Mouse (Mus musculus): ENCODE results near the gene Fam19a1. TPM values are rescaled to one million over a fixed set of nuclear protein-coding genes. Genes with fewer than 3 reads are reported as not detected.

Fam19a1 gene
- polyA plus RNA-seq, 1 experiment from 2014 or later, result 46.4 TPM

DNA sequence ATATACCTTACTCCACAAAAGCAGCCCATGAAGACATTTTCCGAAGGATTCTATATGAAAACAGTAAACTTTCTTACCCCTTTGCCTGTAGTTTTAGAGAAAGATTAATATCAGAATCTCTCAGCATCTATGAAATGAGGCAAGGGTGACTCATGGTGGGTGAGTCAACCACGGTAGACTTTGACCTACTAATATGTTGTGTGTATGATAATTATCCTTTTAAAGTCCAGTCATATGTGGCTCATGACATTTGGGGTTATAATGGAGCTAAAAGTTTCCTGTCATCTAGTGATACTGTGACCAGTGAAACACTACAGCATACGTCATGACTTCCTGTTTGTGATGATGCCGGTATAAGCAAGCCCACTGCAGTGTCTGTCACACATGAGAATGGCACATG is 170.8 kb downstream of the Fam19a1 start:
- Histone ChIP-seq H3K4me2 (ENCODE audit: low read depth, low read length) (no peak overlapping the region), H3K9ac (replicated peaks; ENCODE audit: low read depth, low read length) (no peak overlapping the region), H3K36me3 (ENCODE audit: control insufficient read depth, insufficient read depth, low read length) (no peaks in the 10 kb centered on the region), H3K27me3 (ENCODE audit: control insufficient read depth, insufficient read depth, low read length) (no peaks in the 10 kb centered on the region), H3K27ac (ENCODE audit: low read depth, low read length) (no peak overlapping the region), H3K4me3 (ENCODE audit: low read depth, low read length) (no peak overlapping the region), H3K9me3 (ENCODE audit: control insufficient read depth, low read length) (no peaks in the 10 kb centered on the region), H3K4me1 (ENCODE audit: control insufficient read depth, insufficient read depth, low read length) (no peaks in the 10 kb centered on the region)
- WGBS, result 94% methylated on average over 4 of the region's 4 CpGs
- ATAC-seq (ENCODE audit: low read depth), result no peak

DNA sequence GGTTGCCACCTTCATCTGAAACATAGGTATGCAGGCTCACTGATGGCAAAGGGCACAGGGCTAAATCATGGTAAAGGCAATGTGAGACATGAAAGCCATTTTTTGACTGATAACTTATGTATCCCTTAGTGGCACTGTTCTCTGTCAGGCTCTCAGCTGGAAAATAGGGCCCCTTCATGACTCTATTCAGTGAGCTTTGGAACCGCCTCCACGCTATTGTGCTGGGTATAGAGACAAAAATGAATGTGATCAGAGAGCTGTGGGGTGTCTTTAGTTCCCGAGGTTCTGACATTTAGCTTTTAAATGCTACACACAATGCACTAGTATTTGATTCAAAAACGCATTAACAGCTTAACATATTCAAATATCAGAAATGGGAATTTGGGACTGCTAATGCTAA is 171.6 kb downstream of the Fam19a1 start:
- H3K9ac ChIP-seq (replicated peaks; ENCODE audit: low read depth, low read length), result no peak overlapping the region
- no peaks in the 10 kb centered on the region for H3K9me3 ChIP-seq (ENCODE audit: control insufficient read depth, low read length)
- no peaks in the 10 kb centered on the region for H3K36me3 ChIP-seq (ENCODE audit: control insufficient read depth, insufficient read depth, low read length)
- no peak overlapping the region for H3K4me2 ChIP-seq (ENCODE audit: low read depth, low read length)
- H3K4me1 ChIP-seq (ENCODE audit: control insufficient read depth, insufficient read depth, low read length), result no peaks in the 10 kb centered on the region
- H3K27me3 ChIP-seq (ENCODE audit: control insufficient read depth, insufficient read depth, low read length), result no peaks in the 10 kb centered on the region
- no peak overlapping the region for H3K4me3 ChIP-seq (ENCODE audit: low read depth, low read length)
- ATAC-seq (ENCODE audit: low read depth), result no peak
- 27% methylated on average over 4 of the region's 4 CpGs for WGBS
- no peak overlapping the region for H3K27ac ChIP-seq (ENCODE audit: low read depth, low read length)

DNA sequence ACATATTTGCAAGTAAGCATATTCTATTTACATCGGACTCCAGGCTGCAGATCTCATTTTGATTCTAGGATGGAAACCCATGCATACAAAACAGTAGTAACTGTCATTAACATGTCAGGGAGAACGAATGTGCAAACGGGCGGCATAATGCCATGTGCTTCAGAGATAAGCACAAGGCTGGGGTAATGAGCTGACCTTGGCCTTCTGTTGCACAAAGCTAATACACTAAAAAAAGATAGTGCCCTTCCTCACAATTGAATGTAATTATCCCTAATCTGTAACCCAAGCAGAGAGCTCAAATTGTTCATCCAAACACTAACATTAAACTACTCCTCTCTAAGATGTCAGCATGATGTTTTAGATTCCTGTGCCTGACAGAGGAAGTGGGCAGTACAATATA is 173.3 kb downstream of the Fam19a1 start:
- no peak overlapping the region for H3K4me3 ChIP-seq (ENCODE audit: low read depth, low read length)
- ATAC-seq (ENCODE audit: low read depth), result no peak
- no peak overlapping the region for H3K27ac ChIP-seq (ENCODE audit: low read depth, low read length)
- WGBS, result 40% methylated on average over 4 of the region's 4 CpGs
- H3K27me3 ChIP-seq (ENCODE audit: control insufficient read depth, insufficient read depth, low read length), result no peaks in the 10 kb centered on the region
- H3K4me1 ChIP-seq (ENCODE audit: control insufficient read depth, insufficient read depth, low read length), result no peaks in the 10 kb centered on the region
- no peak overlapping the region for H3K4me2 ChIP-seq (ENCODE audit: low read depth, low read length)
- H3K36me3 ChIP-seq (ENCODE audit: control insufficient read depth, insufficient read depth, low read length), result no peaks in the 10 kb centered on the region
- no peak overlapping the region for H3K9ac ChIP-seq (replicated peaks; ENCODE audit: low read depth, low read length)
- no peaks in the 10 kb centered on the region for H3K9me3 ChIP-seq (ENCODE audit: control insufficient read depth, low read length)

DNA sequence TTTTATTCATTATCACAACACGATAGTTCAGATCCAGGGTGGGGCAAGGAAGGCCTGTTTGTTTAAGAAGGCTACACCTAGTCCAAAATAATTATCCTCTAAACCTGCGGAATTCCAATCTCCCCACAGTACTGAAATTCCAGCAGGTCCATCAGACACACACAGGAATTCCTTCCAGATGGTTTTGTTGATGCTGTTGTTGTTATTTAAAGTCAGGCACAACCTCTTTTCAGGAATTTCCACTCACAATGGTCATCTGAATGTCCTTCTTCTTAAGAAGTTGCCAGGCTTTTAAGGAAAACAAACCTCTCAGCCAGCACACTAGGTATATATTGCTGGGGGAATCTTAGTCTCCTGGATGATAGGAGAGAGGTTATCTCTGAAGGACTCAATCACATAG is 174.4 kb downstream of the Fam19a1 start:
- H3K9me3 ChIP-seq (ENCODE audit: control insufficient read depth, low read length), result no peaks in the 10 kb centered on the region
- H3K4me2 ChIP-seq (ENCODE audit: low read depth, low read length), result no peak overlapping the region
- H3K36me3 ChIP-seq (ENCODE audit: control insufficient read depth, insufficient read depth, low read length), result no peaks in the 10 kb centered on the region
- no peak overlapping the region for H3K4me3 ChIP-seq (ENCODE audit: low read depth, low read length)
- H3K27me3 ChIP-seq (ENCODE audit: control insufficient read depth, insufficient read depth, low read length), result no peaks in the 10 kb centered on the region
- H3K9ac ChIP-seq (replicated peaks; ENCODE audit: low read depth, low read length), result no peak overlapping the region
- WGBS, result 87% methylated on average over 2 of the region's 2 CpGs
- ATAC-seq (ENCODE audit: low read depth), result no peak
- H3K27ac ChIP-seq (ENCODE audit: low read depth, low read length), result no peak overlapping the region
- no peaks in the 10 kb centered on the region for H3K4me1 ChIP-seq (ENCODE audit: control insufficient read depth, insufficient read depth, low read length)

DNA sequence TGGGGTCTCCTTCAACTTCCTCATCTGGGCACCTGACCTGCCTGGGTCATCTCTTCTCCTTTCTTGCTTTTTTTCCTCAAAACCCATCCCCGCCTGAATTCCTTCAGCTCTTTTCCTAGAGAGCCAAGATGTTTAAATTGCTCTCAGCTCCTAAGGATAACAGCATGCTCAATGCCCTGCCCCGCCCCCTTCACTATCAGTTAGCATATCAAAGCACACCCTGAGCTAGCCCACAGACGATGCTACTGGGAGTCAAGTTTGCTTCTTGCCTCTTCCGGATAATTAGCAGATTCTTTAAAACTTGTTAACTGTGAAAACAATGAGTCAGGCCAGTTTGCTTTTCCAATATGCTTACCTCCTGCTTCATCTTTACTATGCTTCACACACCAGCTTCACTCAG is 176.7 kb downstream of the Fam19a1 start:
- H3K36me3 ChIP-seq (ENCODE audit: control insufficient read depth, insufficient read depth, low read length), result no peaks in the 10 kb centered on the region
- no peaks in the 10 kb centered on the region for H3K4me1 ChIP-seq (ENCODE audit: control insufficient read depth, insufficient read depth, low read length)
- 17% methylated on average over 4 of the region's 4 CpGs for WGBS
- H3K9me3 ChIP-seq (ENCODE audit: control insufficient read depth, low read length), result no peaks in the 10 kb centered on the region
- H3K4me2 ChIP-seq (ENCODE audit: low read depth, low read length), result no peak overlapping the region
- no peak for ATAC-seq (ENCODE audit: low read depth)
- H3K9ac ChIP-seq (replicated peaks; ENCODE audit: low read depth, low read length), result no peak overlapping the region
- no peak overlapping the region for H3K4me3 ChIP-seq (ENCODE audit: low read depth, low read length)
- H3K27me3 ChIP-seq (ENCODE audit: control insufficient read depth, insufficient read depth, low read length), result no peaks in the 10 kb centered on the region
- no peak overlapping the region for H3K27ac ChIP-seq (ENCODE audit: low read depth, low read length)

DNA sequence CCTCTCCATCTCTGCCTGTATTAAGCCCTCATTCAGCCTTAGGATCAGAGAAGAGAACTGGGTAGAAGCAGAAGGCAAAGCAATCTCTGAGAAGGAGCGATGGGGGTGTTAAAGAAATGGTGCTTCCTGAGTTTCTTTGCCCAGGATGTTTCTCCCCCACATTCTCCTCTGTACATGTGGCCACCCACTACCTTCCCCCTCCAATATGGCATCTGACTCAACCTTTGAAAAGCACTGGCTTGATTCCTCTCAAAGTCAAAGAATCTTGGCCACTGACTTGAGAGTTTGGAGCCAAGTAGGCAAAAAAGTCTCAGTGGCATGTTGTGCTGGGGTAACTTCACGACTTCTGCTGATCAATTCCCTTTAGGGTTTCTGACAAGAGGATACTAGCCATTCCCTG is 234.5 kb downstream of the Fam19a1 start:
- Histone ChIP-seq H3K4me2 (ENCODE audit: low read depth, low read length) (no peak overlapping the region), H3K27ac (ENCODE audit: low read depth, low read length) (no peak overlapping the region), H3K9me3 (ENCODE audit: control insufficient read depth, low read length) (no peaks in the 10 kb centered on the region), H3K4me3 (ENCODE audit: low read depth, low read length) (no peak overlapping the region), H3K4me1 (ENCODE audit: control insufficient read depth, insufficient read depth, low read length) (no peaks in the 10 kb centered on the region), H3K36me3 (ENCODE audit: control insufficient read depth, insufficient read depth, low read length) (no peaks in the 10 kb centered on the region), H3K9ac (replicated peaks; ENCODE audit: low read depth, low read length) (no peak overlapping the region), H3K27me3 (ENCODE audit: control insufficient read depth, insufficient read depth, low read length) (no peaks in the 10 kb centered on the region)
- no peak for ATAC-seq (ENCODE audit: low read depth)
- 91% methylated on average over 2 of the region's 2 CpGs for WGBS

DNA sequence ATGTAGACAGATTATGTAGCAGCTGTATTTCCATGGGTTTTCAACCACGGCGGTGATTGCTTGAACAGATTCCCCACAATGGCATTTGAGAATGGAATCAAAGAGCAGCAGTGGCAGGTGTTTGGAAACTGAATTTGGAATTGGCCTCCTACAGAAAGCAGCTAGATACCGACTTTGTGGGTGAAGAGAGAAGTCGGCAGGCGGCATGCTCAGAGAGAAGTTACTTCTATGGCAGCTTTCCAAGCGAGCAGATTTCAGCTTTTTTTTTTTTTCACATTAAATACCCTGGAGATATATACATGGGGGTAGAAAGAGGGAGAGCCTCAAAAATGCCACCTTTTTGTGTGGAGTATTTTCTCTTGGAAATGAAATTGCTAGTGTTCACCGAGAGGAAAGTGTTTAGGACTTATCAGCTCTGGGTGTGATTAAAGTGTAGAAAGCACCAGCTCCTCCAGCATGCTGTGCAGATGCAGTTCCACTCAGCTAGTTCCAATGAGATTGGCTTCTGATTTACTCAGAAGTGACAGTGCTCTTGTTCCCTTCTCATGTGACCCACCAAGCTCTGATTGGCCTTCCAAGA is 236.6 kb downstream of the Fam19a1 start:
- Histone ChIP-seq H3K27me3 (ENCODE audit: control insufficient read depth, insufficient read depth, low read length) (no peaks in the 10 kb centered on the region), H3K36me3 (ENCODE audit: control insufficient read depth, insufficient read depth, low read length) (no peaks in the 10 kb centered on the region), H3K4me1 (ENCODE audit: control insufficient read depth, insufficient read depth, low read length) (no peaks in the 10 kb centered on the region), H3K4me3 (ENCODE audit: low read depth, low read length) (no peak overlapping the region), H3K9me3 (ENCODE audit: control insufficient read depth, low read length) (no peaks in the 10 kb centered on the region), H3K4me2 (ENCODE audit: low read depth, low read length) (no peak overlapping the region), H3K9ac (replicated peaks; ENCODE audit: low read depth, low read length) (no peak overlapping the region), H3K27ac (ENCODE audit: low read depth, low read length) (no peak overlapping the region)
- ATAC-seq (ENCODE audit: low read depth), result no peak
- 80% methylated on average over 7 of the region's 7 CpGs for WGBS

DNA sequence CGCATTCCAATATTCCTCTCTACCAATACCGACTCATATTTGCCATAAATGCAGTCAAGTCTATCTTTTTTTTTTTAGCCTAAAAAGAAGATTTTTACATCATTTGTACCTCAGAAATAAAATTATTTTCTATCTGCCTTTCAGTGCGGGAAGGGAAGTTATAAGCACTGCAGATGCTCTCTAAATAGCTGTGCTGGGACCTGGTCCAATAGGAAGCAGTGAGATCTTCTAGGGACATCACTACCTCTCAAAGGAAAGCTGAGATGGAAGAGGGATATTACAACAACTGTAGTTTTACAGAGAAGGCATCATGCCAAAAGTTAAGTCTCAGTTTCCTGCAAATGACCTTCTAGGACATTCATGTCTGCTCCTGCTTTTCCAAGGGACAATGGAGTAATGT is 256.6 kb downstream of the Fam19a1 start:
- no peak overlapping the region for H3K9ac ChIP-seq (replicated peaks; ENCODE audit: low read depth, low read length)
- H3K36me3 ChIP-seq (ENCODE audit: control insufficient read depth, insufficient read depth, low read length), result no peaks in the 10 kb centered on the region
- 96% methylated on average over 3 of the region's 3 CpGs for WGBS
- H3K4me1 ChIP-seq (ENCODE audit: control insufficient read depth, insufficient read depth, low read length), result no peaks in the 10 kb centered on the region
- H3K4me2 ChIP-seq (ENCODE audit: low read depth, low read length), result no peak overlapping the region
- no peak for ATAC-seq (ENCODE audit: low read depth)
- H3K27ac ChIP-seq (ENCODE audit: low read depth, low read length), result no peak overlapping the region
- no peak overlapping the region for H3K4me3 ChIP-seq (ENCODE audit: low read depth, low read length)
- H3K27me3 ChIP-seq (ENCODE audit: control insufficient read depth, insufficient read depth, low read length), result no peaks in the 10 kb centered on the region
- no peaks in the 10 kb centered on the region for H3K9me3 ChIP-seq (ENCODE audit: control insufficient read depth, low read length)

DNA sequence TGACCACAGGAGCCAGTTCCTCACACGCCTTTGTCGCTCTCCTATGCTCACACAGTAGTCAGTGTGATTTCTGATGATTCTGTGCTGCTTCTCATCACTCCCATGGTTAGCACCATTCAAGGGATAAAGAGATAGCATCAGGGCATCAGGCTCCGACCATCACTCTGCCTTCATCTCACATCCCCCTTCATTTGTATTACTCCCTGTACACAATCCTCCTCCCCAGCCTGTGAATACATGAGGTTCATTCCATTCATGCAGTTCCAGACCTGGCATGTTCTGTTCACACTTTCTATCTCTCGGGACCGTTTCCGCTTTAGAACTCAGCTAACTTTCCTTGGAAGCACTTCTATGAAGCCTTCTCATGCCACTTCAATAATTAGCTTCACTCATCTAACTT is 259.9 kb downstream of the Fam19a1 start:
- H3K27ac ChIP-seq (ENCODE audit: low read depth, low read length), result no peak overlapping the region
- no peaks in the 10 kb centered on the region for H3K9me3 ChIP-seq (ENCODE audit: control insufficient read depth, low read length)
- 91% methylated on average over 6 of the region's 6 CpGs for WGBS
- ATAC-seq (ENCODE audit: low read depth), result no peak
- H3K9ac ChIP-seq (replicated peaks; ENCODE audit: low read depth, low read length), result no peak overlapping the region
- no peaks in the 10 kb centered on the region for H3K4me1 ChIP-seq (ENCODE audit: control insufficient read depth, insufficient read depth, low read length)
- no peak overlapping the region for H3K4me3 ChIP-seq (ENCODE audit: low read depth, low read length)
- H3K27me3 ChIP-seq (ENCODE audit: control insufficient read depth, insufficient read depth, low read length), result no peaks in the 10 kb centered on the region
- no peak overlapping the region for H3K4me2 ChIP-seq (ENCODE audit: low read depth, low read length)
- no peaks in the 10 kb centered on the region for H3K36me3 ChIP-seq (ENCODE audit: control insufficient read depth, insufficient read depth, low read length)

DNA sequence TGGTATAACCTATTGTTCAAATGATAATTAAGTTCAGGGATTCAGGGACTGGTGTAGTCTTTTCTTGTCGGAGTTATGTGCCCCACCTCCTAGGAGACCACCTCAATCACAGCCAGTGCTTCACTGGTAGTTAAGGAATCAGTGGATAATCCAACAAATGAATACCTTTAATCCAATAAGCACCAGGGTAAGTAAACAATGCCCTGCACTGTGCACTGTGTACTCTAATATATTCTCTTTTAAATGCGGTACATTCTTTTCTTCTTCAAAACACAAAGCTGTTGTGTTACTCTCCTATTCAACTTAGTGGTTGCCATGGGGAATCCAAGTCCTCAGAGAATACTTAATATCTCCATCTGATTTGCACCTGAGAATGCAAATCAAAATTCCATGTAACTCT is 260.3 kb downstream of the Fam19a1 start:
- H3K36me3 ChIP-seq (ENCODE audit: control insufficient read depth, insufficient read depth, low read length), result no peaks in the 10 kb centered on the region
- no peak overlapping the region for H3K27ac ChIP-seq (ENCODE audit: low read depth, low read length)
- H3K4me2 ChIP-seq (ENCODE audit: low read depth, low read length), result no peak overlapping the region
- H3K27me3 ChIP-seq (ENCODE audit: control insufficient read depth, insufficient read depth, low read length), result no peaks in the 10 kb centered on the region
- no peaks in the 10 kb centered on the region for H3K9me3 ChIP-seq (ENCODE audit: control insufficient read depth, low read length)
- no peak for ATAC-seq (ENCODE audit: low read depth)
- H3K4me3 ChIP-seq (ENCODE audit: low read depth, low read length), result no peak overlapping the region
- WGBS, result 52% methylated on average over 2 of the region's 2 CpGs
- H3K9ac ChIP-seq (replicated peaks; ENCODE audit: low read depth, low read length), result no peak overlapping the region
- H3K4me1 ChIP-seq (ENCODE audit: control insufficient read depth, insufficient read depth, low read length), result no peaks in the 10 kb centered on the region
